In the genomic region with DNA sequence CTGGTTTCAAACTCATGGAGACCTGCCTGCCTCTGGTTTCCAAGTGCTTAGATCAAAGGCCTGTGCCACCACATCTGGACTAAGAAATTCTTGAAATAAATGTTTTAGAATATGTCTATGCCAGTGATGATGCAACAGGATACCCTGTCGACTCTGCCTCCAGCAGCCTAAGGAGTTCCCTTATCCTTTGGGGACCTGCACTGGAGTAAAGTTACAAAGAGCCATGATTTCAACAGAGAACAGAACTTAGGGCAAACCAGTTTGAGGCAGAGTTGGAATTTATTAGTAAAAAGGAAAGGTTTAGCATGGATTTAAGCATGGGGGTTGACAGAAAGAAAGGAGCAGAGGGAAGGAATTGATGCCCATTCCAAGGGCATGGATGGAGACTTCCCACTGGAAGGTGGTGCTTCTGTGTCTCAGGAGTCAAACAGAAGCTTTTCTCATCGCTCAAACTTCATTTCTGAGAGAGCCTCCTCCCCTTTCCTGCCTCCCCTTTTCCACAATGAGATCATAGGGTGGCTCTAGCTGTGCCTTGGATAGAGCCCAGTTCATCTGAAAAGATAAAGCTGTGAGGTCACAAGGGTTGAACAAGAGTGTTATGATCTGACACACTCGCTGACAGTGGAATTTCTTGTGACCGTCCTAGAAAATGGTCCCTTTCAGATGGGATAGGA, we compare ENCODE assay signal across 13 mouse cellular contexts.
A peak's percentile ranks its signal among the peaks of the same experiment; 100 is the strongest.
DNase-seq lines count a peak whose midpoint lies in the region; ATAC-seq lines count a peak whose summit lies in the region.
"Had no signal": no experiment of that assay in that cellular context is flagged by ENCODE, and none has a peak within 500 bp of the region (broad histone marks: within the 10 kb centered on the region; RNA-seq: fewer than 3 reads in every experiment).

No protein-coding gene starts in this region.

- H3K4me1 ChIP-seq in embryonic facial prominence, embryonic 12.5 days: no peaks in the 10 kb centered on the region
- peaks cover 13% of the 10 kb centered on the region for H3K4me1 ChIP-seq in embryonic facial prominence, embryonic 10.5 days
- H3K4me1 ChIP-seq in brown adipose tissue, adult 24 weeks (ENCODE audit: control insufficient read depth, insufficient read depth, insufficient read length, low read length): peaks cover 6% of the 10 kb centered on the region; the same call in 1 of the 2 replicates
- no peaks in the 10 kb centered on the region for H3K4me1 ChIP-seq in midbrain, embryonic 16.5 days (ENCODE audit: control insufficient read depth, insufficient read depth, low read length)
- peaks cover 12% of the 10 kb centered on the region for H3K4me1 ChIP-seq in forebrain, embryonic 10.5 days

- no peak for DNase-seq in embryonic facial prominence, embryonic 10.5 days (ENCODE audit: low spot score)
- peak; percentile 31 for DNase-seq in heart, postnatal 25 days (ENCODE audit: low spot score)
- peak; percentile 52 for DNase-seq in lung, postnatal 10 days
- DNase-seq in urinary bladder, postnatal 25 days (ENCODE audit: low spot score): no peak
- no peak for DNase-seq in forebrain, embryonic 10.5 days (ENCODE audit: extremely low spot score, low spot score)
- DNase-seq: right cerebral cortex, adult 18-20 months had no signal

- 70% methylated on average over 4 of the region's 4 CpGs for WGBS in embryonic facial prominence, embryonic 12.5 days
- 85% methylated on average over 4 of the region's 4 CpGs for WGBS in embryonic facial prominence, embryonic 10.5 days
- WGBS in midbrain, embryonic 16.5 days: 73% methylated on average over 4 of the region's 4 CpGs
- 86% methylated on average over 4 of the region's 4 CpGs for WGBS in forebrain, embryonic 10.5 days

- no peak overlapping the region for H3K4me2 ChIP-seq in embryonic facial prominence, embryonic 12.5 days (replicated peaks)
- no peak overlapping the region for H3K4me2 ChIP-seq in midbrain, embryonic 16.5 days (ENCODE audit: low read length)

- H3K27ac ChIP-seq in embryonic facial prominence, embryonic 12.5 days: no peak overlapping the region
- no peak overlapping the region for H3K27ac ChIP-seq in embryonic facial prominence, embryonic 10.5 days (replicated peaks)
- peak overlapping the region; percentile 99 for H3K27ac ChIP-seq in brown adipose tissue, adult 24 weeks (replicated peaks; ENCODE audit: low read depth, low read length)
- no peak overlapping the region for H3K27ac ChIP-seq in midbrain, embryonic 16.5 days (ENCODE audit: low read length)
- H3K27ac ChIP-seq in forebrain, embryonic 10.5 days: no peak overlapping the region
- H3K27ac ChIP-seq: left cerebral cortex, adult 2 months; liver, embryonic 14.5 days; midbrain, embryonic 10.5 days had no signal

- no peak overlapping the region for H3K4me3 ChIP-seq in embryonic facial prominence, embryonic 12.5 days
- H3K4me3 ChIP-seq in embryonic facial prominence, embryonic 10.5 days: no peak overlapping the region
- no peak overlapping the region for H3K4me3 ChIP-seq in brown adipose tissue, adult 24 weeks (ENCODE audit: insufficient read depth, low read depth, low read length)
- no peak overlapping the region for H3K4me3 ChIP-seq in midbrain, embryonic 16.5 days (ENCODE audit: low read depth, low read length)
- H3K4me3 ChIP-seq in forebrain, embryonic 10.5 days: no peak overlapping the region
- H3K4me3 ChIP-seq: left cerebral cortex, adult 2 months; midbrain, embryonic 10.5 days had no signal

- intact Hi-C loops in heart, postnatal 25 days (cut with DNase I): loop anchor here (5.0 kb wide), 1 partner anchor 143 kb away; no protein-coding TSS in a partner anchor

- H3K27me3 ChIP-seq in embryonic facial prominence, embryonic 12.5 days: no peaks in the 10 kb centered on the region
- no peaks in the 10 kb centered on the region for H3K27me3 ChIP-seq in embryonic facial prominence, embryonic 10.5 days (replicated peaks; ENCODE audit: low read depth, poor library complexity, severe bottlenecking)
- no peaks in the 10 kb centered on the region for H3K27me3 ChIP-seq in midbrain, embryonic 16.5 days (ENCODE audit: control insufficient read depth, insufficient read depth, low read depth, low read length)
- H3K27me3 ChIP-seq in forebrain, embryonic 10.5 days (ENCODE audit: poor library complexity, severe bottlenecking): no peaks in the 10 kb centered on the region

- H3K9me3 ChIP-seq in embryonic facial prominence, embryonic 12.5 days: 0 out of 2 replicates have a peak, but pooled peaks cover 3% of the 10 kb centered on the region
- peaks cover 4% of the 10 kb centered on the region; the same call in 1 of the 2 replicates for H3K9me3 ChIP-seq in embryonic facial prominence, embryonic 10.5 days
- H3K9me3 ChIP-seq in midbrain, embryonic 16.5 days (replicated peaks; ENCODE audit: control insufficient read depth, low read length, poor library complexity, severe bottlenecking): no peaks in the 10 kb centered on the region
- peaks cover 6% of the 10 kb centered on the region; the same call in 1 of the 2 replicates for H3K9me3 ChIP-seq in forebrain, embryonic 10.5 days

- H3K36me3 ChIP-seq in embryonic facial prominence, embryonic 12.5 days: no peaks in the 10 kb centered on the region
- no peaks in the 10 kb centered on the region for H3K36me3 ChIP-seq in embryonic facial prominence, embryonic 10.5 days (replicated peaks)
- no peaks in the 10 kb centered on the region for H3K36me3 ChIP-seq in midbrain, embryonic 16.5 days (ENCODE audit: control insufficient read depth, insufficient read depth, low read length)
- no peaks in the 10 kb centered on the region for H3K36me3 ChIP-seq in forebrain, embryonic 10.5 days (replicated peaks)
- H3K36me3 ChIP-seq: midbrain, embryonic 10.5 days had no signal

- H3K9ac ChIP-seq in embryonic facial prominence, embryonic 12.5 days: no peak overlapping the region
- no peak overlapping the region for H3K9ac ChIP-seq in midbrain, embryonic 16.5 days (ENCODE audit: low read depth, low read length)
- H3K9ac ChIP-seq: liver, embryonic 14.5 days had no signal

- peak; percentile 47; the same call in 1 of the 2 replicates for ATAC-seq in embryonic facial prominence, embryonic 12.5 days (ENCODE audit: insufficient number of reproducible peaks, insufficient read depth, low FRiP score, low TSS enrichment)
- no peak for ATAC-seq in midbrain, embryonic 16.5 days
- ATAC-seq: forebrain, embryonic 16.5 days had no signal

Comparison
In these comparisons a context has a peak if more than half of its experiments do, and no peak if none do; other contexts are left out.
1. DNase-seq: peak in heart, postnatal 25 days (single experiment) and lung, postnatal 10 days (single experiment); none in embryonic facial prominence, embryonic 10.5 days (single experiment), urinary bladder, postnatal 25 days (single experiment) and forebrain, embryonic 10.5 days (single experiment).